Mouse (Mus musculus) embryo, embryonic 11.5 days (tissue): ENCODE results near the gene Bcl2a1a.
"Not testable (repeated sequence)": the region's sequence is repeated elsewhere in the genome, so short reads cannot be mapped to it uniquely, and the experiment has no call there.

ENCODE experiments used
- DNase-seq: peaks from one replicate; pipeline ENCODE4 v3.0.0-alpha.2; 2012; ENCODE audit warnings: low read depth, low spot score

Bcl2a1a gene

DNA sequence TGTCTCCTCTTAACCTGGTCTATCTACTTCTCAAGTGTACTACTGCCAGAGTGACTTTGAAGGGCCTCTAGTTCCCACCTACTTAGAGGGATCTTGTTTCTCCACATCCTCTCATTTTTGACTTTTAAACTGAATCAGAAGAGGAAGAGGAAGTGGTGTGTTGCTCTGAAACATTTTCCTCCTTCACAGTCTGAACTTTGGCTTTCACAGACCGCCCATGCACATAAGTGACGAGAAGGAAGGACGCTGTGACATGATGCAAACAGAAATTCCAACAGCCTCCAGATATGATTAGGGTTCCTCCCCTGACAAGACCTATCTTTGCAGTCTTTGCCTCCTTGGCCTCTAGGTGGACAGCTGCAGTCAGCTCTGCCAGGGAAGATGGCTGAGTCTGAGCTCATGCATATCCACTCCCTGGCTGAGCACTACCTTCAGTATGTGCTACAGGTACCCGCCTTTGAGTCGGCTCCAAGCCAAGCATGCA, at the start of gene Bcl2a1a:
Gene Bcl2a1a, plus strand, starts transcription at position 231 of the 484 bp plus-strand sequence.
- DNase-seq = not testable (repeated sequence)

GRCm38 (mm10) chr9:88916576-88916975, 40.1 kb upstream of the Bcl2a1a start:
- DNase-seq = not testable (repeated sequence)

DNA sequence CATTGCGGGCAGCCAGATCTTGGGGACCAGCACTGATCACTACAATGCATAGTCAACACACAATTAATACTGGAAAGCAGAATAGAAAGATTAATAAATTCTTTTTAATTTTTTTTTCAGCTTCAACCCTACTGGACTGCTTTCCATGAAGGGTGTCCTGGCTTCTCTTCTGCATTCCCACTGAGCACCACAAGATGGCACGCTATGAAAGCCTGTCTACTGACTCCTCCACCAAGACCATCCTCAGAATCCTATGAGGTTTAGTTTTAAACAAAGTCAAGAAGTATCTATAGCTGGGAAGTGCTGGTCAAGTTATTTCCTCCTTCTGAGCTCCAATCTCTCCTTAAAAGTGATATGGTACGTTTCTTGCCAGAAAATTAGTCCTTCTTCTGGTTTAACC, 18.4 kb upstream of the Bcl2a1a start:
- not testable (repeated sequence) for DNase-seq

- DNase-seq = not testable (repeated sequence)
Observed at GRCm38 (mm10) chr9:88951466-88951865, 5.2 kb upstream of the Bcl2a1a start.

GRCm38 (mm10) chr9:88953151-88953550, 3.5 kb upstream of the Bcl2a1a start:
- DNase-seq = not testable (repeated sequence)

GRCm38 (mm10) chr9:88955224-88955623, 1.5 kb upstream of the Bcl2a1a start:
- DNase-seq = not testable (repeated sequence)

DNA sequence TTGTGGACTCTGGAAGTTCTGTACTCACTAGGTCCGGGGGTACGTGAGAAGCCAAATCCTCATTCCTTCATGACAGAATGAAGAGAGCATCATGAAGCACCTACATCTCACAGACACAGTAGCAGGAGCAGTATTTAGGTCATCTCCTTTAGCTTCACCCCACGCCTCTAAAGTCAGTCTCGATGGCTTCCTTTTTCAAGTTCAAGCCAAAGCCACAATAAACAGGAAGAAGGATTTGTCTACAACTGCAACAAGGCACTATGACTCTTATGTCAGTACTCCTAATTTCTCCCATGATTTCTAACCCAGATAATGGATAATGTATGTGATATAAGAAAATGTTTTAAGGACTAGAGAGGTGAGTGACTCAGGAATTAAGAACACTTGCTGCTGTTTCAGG, 665 bp upstream of the Bcl2a1a start:
- not testable (repeated sequence) for DNase-seq

- no peak for DNase-seq
Observed at GRCm38 (mm10) chr9:88958891-88959290, 2.2 kb downstream of the Bcl2a1a start.

GRCm38 (mm10) chr9:88959981-88960380, 3.3 kb downstream of the Bcl2a1a start:
- DNase-seq = not testable (repeated sequence)

- DNase-seq = not testable (repeated sequence)
Observed at GRCm38 (mm10) chr9:88966462-88966861, 9.8 kb downstream of the Bcl2a1a start.

GRCm38 (mm10) chr9:88969502-88969901, 12.8 kb downstream of the Bcl2a1a start:
- DNase-seq = not testable (repeated sequence)

GRCm38 (mm10) chr9:88976875-88977274, 20.2 kb downstream of the Bcl2a1a start:
- not testable (repeated sequence) for DNase-seq

DNA sequence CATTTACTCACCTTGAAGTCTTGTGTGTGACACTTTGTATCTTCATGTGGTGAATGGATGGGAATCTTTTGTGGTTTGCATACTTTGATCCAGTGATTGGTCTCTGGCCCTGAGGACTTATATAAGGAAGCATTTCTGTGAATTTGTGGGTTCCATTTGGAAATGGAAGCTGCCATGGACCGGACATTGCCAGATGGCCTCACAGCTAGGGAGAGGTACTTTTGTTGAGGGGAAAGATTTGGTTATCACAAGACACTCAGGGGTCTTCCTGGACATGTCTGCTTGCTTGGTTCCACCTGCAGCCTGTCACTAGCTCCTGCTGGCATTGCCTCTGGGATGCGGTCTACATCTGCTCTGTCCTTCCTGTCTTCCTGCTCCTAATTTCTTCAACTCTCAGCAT, 23.1 kb downstream of the Bcl2a1a start:
- not testable (repeated sequence) for DNase-seq

- DNase-seq = not testable (repeated sequence)
Observed at GRCm38 (mm10) chr9:89001541-89001940, 44.8 kb downstream of the Bcl2a1a start.
